ENCODE assay signal across 8 mouse cellular contexts in the genomic region with DNA sequence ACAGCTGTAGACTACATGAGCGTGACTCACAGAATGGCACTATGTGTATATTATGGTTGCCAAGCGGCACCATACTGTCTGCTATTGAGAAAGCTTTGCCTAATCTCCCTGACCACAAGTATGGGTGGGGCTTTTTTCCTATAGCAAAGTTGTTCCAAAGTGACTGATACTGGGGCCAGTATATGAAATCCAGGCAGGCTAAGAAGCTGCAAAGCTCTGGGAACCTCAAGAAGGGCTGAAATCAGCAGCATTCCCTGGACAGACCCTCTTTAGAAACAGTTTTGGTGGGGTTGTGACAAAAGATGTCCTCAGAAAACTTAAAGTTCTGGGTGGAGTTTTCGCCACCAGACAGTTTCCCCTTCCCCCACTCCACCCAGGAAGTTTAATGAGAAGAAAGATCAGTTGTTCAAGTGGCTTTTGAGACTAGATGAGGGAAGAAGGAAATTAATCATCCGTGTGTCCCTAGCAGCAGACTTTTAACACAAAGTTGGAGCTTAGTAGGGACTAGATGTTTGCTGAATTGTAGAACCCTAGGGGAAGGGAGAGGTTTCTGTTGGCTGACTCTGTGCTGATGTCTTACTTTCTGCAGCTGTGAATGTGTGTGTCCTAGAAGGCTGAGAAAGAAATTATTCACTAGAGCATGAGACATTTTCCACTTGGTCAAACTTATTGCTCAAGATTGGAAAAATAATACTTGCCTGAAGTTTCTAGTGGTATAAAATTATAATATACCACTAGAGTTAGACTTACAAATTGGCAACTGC. TPM values are rescaled to one million over a fixed set of nuclear protein-coding genes. Genes with fewer than 3 reads are reported as not detected.
DNase-seq lines count a peak whose midpoint lies in the region; ATAC-seq and TF ChIP-seq lines count a peak whose summit lies in the region.

No protein-coding gene starts in this region.

- no peak overlapping the region for H3K9ac ChIP-seq in liver, embryonic 14.5 days (replicated peaks)
- H3K9ac ChIP-seq in stomach, embryonic 15.5 days, result no peak overlapping the region
- no peak overlapping the region for H3K9ac ChIP-seq in forebrain, embryonic 15.5 days (replicated peaks)
- no peak overlapping the region for H3K9ac ChIP-seq in midbrain, embryonic 16.5 days (ENCODE audit: low read depth, low read length)

- ATAC-seq in liver, embryonic 14.5 days (ENCODE audit: insufficient read depth), result peak; percentile 95
- ATAC-seq in stomach, embryonic 15.5 days (ENCODE audit: insufficient read depth, low FRiP score, low read depth), result peak; percentile 31; the same call in 1 of the 2 replicates
- no peak for ATAC-seq in forebrain, embryonic 15.5 days (replicated peaks)
- ATAC-seq in midbrain, embryonic 16.5 days, result no peak

- H3K4me3 ChIP-seq in spleen, adult 2 months (ENCODE audit: extremely low read depth, insufficient read depth, insufficient read length), result peak overlapping the region; percentile 48
- no peak overlapping the region for H3K4me3 ChIP-seq in heart, embryonic 10.5 days
- H3K4me3 ChIP-seq in liver, embryonic 14.5 days (ENCODE audit: insufficient read depth in 1 of 2, low read depth in 2 of 2, low read length in 2 of 2), result peak overlapping the region in 1 of 2 experiments; percentile 20; a peak in 1 of 4 replicates
- H3K4me3 ChIP-seq in stomach, embryonic 15.5 days (replicated peaks), result no peak overlapping the region
- no peak overlapping the region for H3K4me3 ChIP-seq in forebrain, embryonic 15.5 days
- H3K4me3 ChIP-seq in midbrain, embryonic 16.5 days (ENCODE audit: low read depth, low read length), result no peak overlapping the region

- H3K9me3 ChIP-seq in heart, embryonic 10.5 days, result no peaks in the 10 kb centered on the region
- H3K9me3 ChIP-seq in liver, embryonic 14.5 days (ENCODE audit: control insufficient read depth, low read length), result no peaks in the 10 kb centered on the region
- no peaks in the 10 kb centered on the region for H3K9me3 ChIP-seq in stomach, embryonic 15.5 days
- H3K9me3 ChIP-seq in forebrain, embryonic 15.5 days, result no peaks in the 10 kb centered on the region
- no peaks in the 10 kb centered on the region for H3K9me3 ChIP-seq in midbrain, embryonic 16.5 days (replicated peaks; ENCODE audit: control insufficient read depth, low read length, poor library complexity, severe bottlenecking)

- TF ChIP-seq EP300 in liver, embryonic 14.5 days (IDR thresholded peaks at IDR 0.05; ENCODE audit: low read depth), result no peak; the same call in 1 of the 2 replicates

- no peaks in the 10 kb centered on the region for H3K27me3 ChIP-seq in spleen, adult 2 months (ENCODE audit: control insufficient read depth, insufficient read depth, low read length)
- H3K27me3 ChIP-seq in heart, embryonic 10.5 days (ENCODE audit: insufficient read depth, poor library complexity, severe bottlenecking), result no peaks in the 10 kb centered on the region
- H3K27me3 ChIP-seq in liver, embryonic 14.5 days (ENCODE audit: control insufficient read depth, insufficient read depth, low read length), result no peaks in the 10 kb centered on the region
- no peaks in the 10 kb centered on the region for H3K27me3 ChIP-seq in stomach, embryonic 15.5 days (replicated peaks)
- no peaks in the 10 kb centered on the region for H3K27me3 ChIP-seq in forebrain, embryonic 15.5 days
- no peaks in the 10 kb centered on the region for H3K27me3 ChIP-seq in midbrain, embryonic 16.5 days (ENCODE audit: control insufficient read depth, insufficient read depth, low read depth, low read length)

- H3K27ac ChIP-seq in spleen, adult 2 months (ENCODE audit: insufficient read depth, low read length), result peak overlapping the region; percentile 94
- H3K27ac ChIP-seq in heart, embryonic 10.5 days, result peak overlapping the region; percentile 6; the same call in 1 of the 2 replicates
- peak overlapping the region; percentile 36 for H3K27ac ChIP-seq in liver, embryonic 14.5 days
- H3K27ac ChIP-seq in stomach, embryonic 15.5 days, result peak overlapping the region; percentile 52
- H3K27ac ChIP-seq in forebrain, embryonic 15.5 days (replicated peaks), result no peak overlapping the region
- H3K27ac ChIP-seq in midbrain, embryonic 16.5 days (ENCODE audit: low read length), result no peak overlapping the region

- H3K4me1 ChIP-seq in spleen, adult 2 months (ENCODE audit: control insufficient read depth, insufficient read depth, insufficient read length), result no peaks in the 10 kb centered on the region
- H3K4me1 ChIP-seq in heart, embryonic 10.5 days, result no peaks in the 10 kb centered on the region
- H3K4me1 ChIP-seq in liver, embryonic 14.5 days (replicated peaks; ENCODE audit: control insufficient read depth in 2 of 2, insufficient read depth in 2 of 2, low read length in 1 of 2), result peaks cover 3 to 6% of the 10 kb centered on the region in 2 experiments; a peak in 3 of 4 replicates
- no peaks in the 10 kb centered on the region for H3K4me1 ChIP-seq in stomach, embryonic 15.5 days
- H3K4me1 ChIP-seq in forebrain, embryonic 15.5 days, result no peaks in the 10 kb centered on the region
- no peaks in the 10 kb centered on the region for H3K4me1 ChIP-seq in midbrain, embryonic 16.5 days (ENCODE audit: control insufficient read depth, insufficient read depth, low read length)

- peak overlapping the region; percentile 50 for H3K4me2 ChIP-seq in liver, embryonic 14.5 days (ENCODE audit: low read depth)
- no peak overlapping the region for H3K4me2 ChIP-seq in stomach, embryonic 15.5 days
- H3K4me2 ChIP-seq in forebrain, embryonic 15.5 days (replicated peaks), result no peak overlapping the region
- no peak overlapping the region for H3K4me2 ChIP-seq in midbrain, embryonic 16.5 days (ENCODE audit: low read length)

- 31% methylated on average over 4 of the region's 4 CpGs for WGBS in spleen, adult 2 months
- 58% methylated on average over 4 of the region's 4 CpGs for WGBS in heart, embryonic 10.5 days
- WGBS in liver, embryonic 14.5 days (ENCODE audit: insufficient replicate concordance), result 13% methylated on average over 4 of the region's 4 CpGs
- 45% methylated on average over 4 of the region's 4 CpGs for WGBS in stomach, embryonic 15.5 days
- 47% methylated on average over 4 of the region's 4 CpGs for WGBS in forebrain, embryonic 15.5 days
- WGBS in midbrain, embryonic 16.5 days, result 40% methylated on average over 4 of the region's 4 CpGs

- TF ChIP-seq POLR2A in spleen, adult 2 months (IDR thresholded peaks at IDR 0.05; ENCODE audit: low read depth, low read length), result no peak; the same call in 1 of the 2 replicates

- H3K36me3 ChIP-seq in spleen, adult 2 months (ENCODE audit: control insufficient read depth, insufficient read depth, low read length), result no peaks in the 10 kb centered on the region
- H3K36me3 ChIP-seq in heart, embryonic 10.5 days, result no peaks in the 10 kb centered on the region
- no peaks in the 10 kb centered on the region for H3K36me3 ChIP-seq in liver, embryonic 14.5 days (replicated peaks; ENCODE audit: control insufficient read depth, insufficient read depth, low read depth)
- no peaks in the 10 kb centered on the region for H3K36me3 ChIP-seq in stomach, embryonic 15.5 days
- no peaks in the 10 kb centered on the region for H3K36me3 ChIP-seq in forebrain, embryonic 15.5 days
- no peaks in the 10 kb centered on the region for H3K36me3 ChIP-seq in midbrain, embryonic 16.5 days (ENCODE audit: control insufficient read depth, insufficient read depth, low read length)

- peak in 1 of 2 experiments; percentile 16 for DNase-seq in spleen, adult 2 months (ENCODE audit: low read depth in 1 of 2, low spot score in 2 of 2)
- no peak for DNase-seq in spleen, postnatal 14 days (ENCODE audit: low spot score in 2 of 2)
- DNase-seq in heart, embryonic 10.5 days (ENCODE audit: low spot score), result no peak
- DNase-seq in liver, embryonic 14.5 days (ENCODE audit: low read depth in 3 of 3, low spot score in 3 of 3), result peak; percentile 49 to 66 (median 59)
- no peak for DNase-seq in adrenal gland, postnatal 10 days

- TF ChIP-seq CTCF in spleen, adult 2 months (IDR thresholded peaks at IDR 0.05; ENCODE audit: extremely low read depth, insufficient read depth, insufficient read length, insufficient replicate concordance), result no peak
- TF ChIP-seq CTCF in liver, embryonic 14.5 days (IDR thresholded peaks at IDR 0.05; ENCODE audit: low read depth), result no peak

RNA-seq across cellular contexts. Expression of a gene that starts 2.2 kb away (rescaled TPM):
- polyA plus RNA-seq in spleen, adult 2 months (2012; rRNA removed), result 16.3 TPM in 2 replicates
- polyA plus RNA-seq in heart, embryonic 10.5 days (2016; fragmentation: Nextera tagmentation; extraction: Ambion mirVana), result 0.53 and 0.65 TPM in 2 replicates
- polyA plus RNA-seq in liver, embryonic 14.5 days (2012; rRNA removed), result 0.49 TPM in 2 replicates
- polyA plus RNA-seq in liver, embryonic 14.5 days (2014; fragmentation: Nextera tagmentation; extraction: Ambion mirVana), result 0.28 and 0.56 TPM in 2 replicates
- 0.76 and 1.3 TPM in 2 replicates for polyA plus RNA-seq in stomach, embryonic 15.5 days (2015; fragmentation: Nextera tagmentation; extraction: Ambion mirVana)
- total RNA-seq in adrenal gland, postnatal 10 days (2021), result 1 to 10 TPM; 2.4 to 3.4 TPM
- 0.31 and 0.92 TPM in 2 replicates for polyA plus RNA-seq in forebrain, embryonic 15.5 days (2015; fragmentation: Nextera tagmentation; extraction: Ambion mirVana)
- polyA plus RNA-seq in midbrain, embryonic 16.5 days (2015; fragmentation: Nextera tagmentation; extraction: Ambion mirVana), result 0.34 and 0.96 TPM in 2 replicates

Comparison
In these comparisons a context has a peak if more than half of its experiments do, and no peak if none do; other contexts are left out.
1. DNase-seq: peak in liver, embryonic 14.5 days (3 of 3); none in spleen, postnatal 14 days (0 of 2), heart, embryonic 10.5 days (single experiment) and adrenal gland, postnatal 10 days (single experiment).
2. H3K27ac ChIP-seq: peak in spleen, adult 2 months (single experiment), heart, embryonic 10.5 days (single experiment), liver, embryonic 14.5 days (single experiment) and stomach, embryonic 15.5 days (single experiment); none in forebrain, embryonic 15.5 days (single experiment) and midbrain, embryonic 16.5 days (single experiment).
3. ATAC-seq: peak in liver, embryonic 14.5 days (single experiment) and stomach, embryonic 15.5 days (single experiment); none in forebrain, embryonic 15.5 days (single experiment) and midbrain, embryonic 16.5 days (single experiment).